Mouse (Mus musculus) CD4-positive, CD25-positive, alpha-beta regulatory T cell, adult 4 months (primary cell): ENCODE data around the gene Serinc5. TPM values are rescaled to one million over a fixed set of nuclear protein-coding genes. Genes with fewer than 3 reads are reported as not detected.

ENCODE experiments used
- ATAC-seq: one replicate; pipeline ENCODE4 v1.8.0; 2017
- polyA plus RNA-seq, 2 experiments: library from polyadenylated mRNA; unstranded; fragments of 100-300 nt; shearing (Covaris generic); gene quantifications; one replicate each; pipeline ENCODE4 v1.2.1; 2017

Serinc5 gene
- polyA plus RNA-seq, 2 experiments from 2014 or later = 9.2 to 11.7 TPM

GRCm38 (mm10) chr13:92751726-92752565, 141.1 kb downstream of the Serinc5 start:
- no peak for ATAC-seq

DNA sequence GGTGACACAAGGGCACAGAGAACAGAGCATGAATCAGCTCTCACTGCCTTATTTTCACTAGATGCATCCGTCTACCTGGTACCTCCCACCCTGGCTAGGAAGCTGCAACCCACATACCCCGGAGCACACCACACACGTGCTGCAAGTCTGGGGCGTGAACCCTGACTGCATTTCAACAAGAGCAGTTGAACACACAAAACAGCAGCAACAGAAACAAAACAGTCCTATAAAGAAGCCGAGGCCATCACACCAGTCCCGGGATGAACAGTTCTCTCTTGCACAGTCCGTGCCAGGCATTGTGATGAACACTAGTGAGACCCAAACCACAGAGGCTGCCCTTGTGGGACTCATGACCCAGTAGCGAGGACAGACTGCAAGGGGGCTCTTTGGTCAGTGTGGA, 142.8 kb downstream of the Serinc5 start:
- no peak for ATAC-seq

GRCm38 (mm10) chr13:92755036-92755435, 144.1 kb downstream of the Serinc5 start:
- ATAC-seq = no peak

- no peak for ATAC-seq
These were observed 147.2 kb downstream of the Serinc5 start for GRCm38 (mm10) chr13:92757972-92758585.

GRCm38 (mm10) chr13:92759096-92759495, 148.2 kb downstream of the Serinc5 start:
- no peak for ATAC-seq

- no peak for ATAC-seq
These were observed 149.6 kb downstream of the Serinc5 start for GRCm38 (mm10) chr13:92760519-92760918.

Other genes with a start within 250 kb of the Serinc5 start
- gene Ankrd34b, start 185.2 kb upstream of the Serinc5 start, polyA plus RNA-seq = under 1 TPM; 0.22 to 0.63 TPM
- under 1 TPM in 1 of 2 experiments, not detected in 1; 0.44 TPM for gene Fam151b, start 127.1 kb upstream of the Serinc5 start, polyA plus RNA-seq
- 10 to 100 TPM; 10.6 to 11.4 TPM for gene Zfyve16, start 80.2 kb upstream of the Serinc5 start, polyA plus RNA-seq
- not detected for gene Spz1, start 34.9 kb upstream of the Serinc5 start, polyA plus RNA-seq
- gene Thbs4, start 183.7 kb downstream of the Serinc5 start, polyA plus RNA-seq = not detected
- 1 to 10 TPM; 3.1 to 3.3 TPM for gene Mtx3, start 233.7 kb downstream of the Serinc5 start, polyA plus RNA-seq